Mouse (Mus musculus) forebrain, embryonic 16.5 days (tissue): Measurements from ENCODE around the gene Gsg1l. TPM values are rescaled to one million over a fixed set of nuclear protein-coding genes. Genes with fewer than 3 reads are reported as not detected.

ENCODE experiments used
- ATAC-seq: fragments of 200-750 bp; cut with Nextera tagmentation; 2 replicates; pipeline ENCODE4 v1.8.0; 2017; ENCODE audit warnings: mild to moderate bottlenecking, moderate library complexity
- H3K27ac ChIP-seq: fragments of 300-500 bp; sonication (generic); 2 replicates; pipeline ENCODE4 v1.5.1; 2014; ENCODE audit warnings: low read length, control low read depth
- H3K27me3 ChIP-seq: fragments of 300-500 bp; sonication (generic); replicated peaks from 2 replicates; pipeline ENCODE4 v1.6.1; 2014; ENCODE audit warnings: low read length; ENCODE audit not compliant: control insufficient read depth, insufficient read depth
- H3K36me3 ChIP-seq: fragments of 300-500 bp; sonication (generic); 2 replicates; pipeline ENCODE4 v1.6.1; 2014; ENCODE audit not compliant: control insufficient read depth, insufficient read depth
- H3K4me1 ChIP-seq: fragments of 300-500 bp; sonication (generic); replicated peaks from 2 replicates; pipeline ENCODE4 v1.6.1; 2014; ENCODE audit warnings: low read length; ENCODE audit not compliant: control insufficient read depth, insufficient read depth
- H3K4me2 ChIP-seq: fragments of 300-500 bp; sonication (generic); 2 replicates; pipeline ENCODE4 v1.6.1; 2014; ENCODE audit warnings: mild to moderate bottlenecking, low read length, control low read depth
- H3K4me3 ChIP-seq: fragments of 300-500 bp; sonication (generic); replicated peaks from 2 replicates; pipeline ENCODE4 v1.5.1; 2014; ENCODE audit warnings: mild to moderate bottlenecking, low read length, control low read depth
- H3K9ac ChIP-seq: fragments of 300-500 bp; sonication (generic); replicated peaks from 2 replicates; pipeline ENCODE4 v1.6.1; 2014; ENCODE audit warnings: low read depth, low read length, control low read depth
- H3K9me3 ChIP-seq: fragments of 300-500 bp; sonication (generic); 2 replicates; pipeline ENCODE4 v1.6.1; 2016; ENCODE audit warnings: low read length; ENCODE audit not compliant: control insufficient read depth
- WGBS: fragments of 180-500 bp; shearing (Covaris S2); extraction: QIAGEN DNeasy Blood & Tissue Kit; methylation state at CpG from one replicate; pipeline ENCODE4 v1.1.7; 2014; 5-methylcytosine and 5-hydroxymethylcytosine counted together
- polyA plus RNA-seq: library from polyadenylated mRNA; unstranded; fragments of >200 nt; fragmentation: Nextera tagmentation; extraction: Ambion mirVana; gene quantifications from 2 replicates; pipeline ENCODE4 v1.2.1, GENCODE M21; 2015

The Gsg1l gene
- polyA plus RNA-seq, 1 experiment from 2014 or later, result 6.1 TPM

GRCm38 (mm10) chr7:125945915-125946314, 136.3 kb downstream of the Gsg1l start:
- no peak overlapping the region for H3K27ac ChIP-seq
- no peak overlapping the region for H3K4me3 ChIP-seq
- ATAC-seq, result no peak
- H3K4me2 ChIP-seq, result no peak overlapping the region
- no peaks in the 10 kb centered on the region for H3K9me3 ChIP-seq
- no peaks in the 10 kb centered on the region for H3K36me3 ChIP-seq
- 67% methylated on average over 8 of the region's 8 CpGs for WGBS
- no peak overlapping the region for H3K9ac ChIP-seq
- no peaks in the 10 kb centered on the region for H3K27me3 ChIP-seq
- H3K4me1 ChIP-seq, result peaks cover 4% of the 10 kb centered on the region; the same call in 1 of the 2 replicates

- Histone ChIP-seq H3K9me3 (no peaks in the 10 kb centered on the region), H3K27ac (no peak overlapping the region), H3K4me2 (no peak overlapping the region), H3K4me1 (peaks cover 4% of the 10 kb centered on the region; the same call in 1 of the 2 replicates), H3K4me3 (no peak overlapping the region), H3K27me3 (no peaks in the 10 kb centered on the region), H3K36me3 (no peaks in the 10 kb centered on the region), H3K9ac (no peak overlapping the region)
- WGBS, result 91% methylated on average over 5 of the region's 5 CpGs
- ATAC-seq, result no peak
Observed at GRCm38 (mm10) chr7:125944631-125945030, 137.6 kb downstream of the Gsg1l start.

- WGBS, result 84% methylated on average over 4 of the region's 4 CpGs
- peaks cover 4% of the 10 kb centered on the region; the same call in 1 of the 2 replicates for H3K4me1 ChIP-seq
- no peak overlapping the region for H3K4me2 ChIP-seq
- no peak overlapping the region for H3K4me3 ChIP-seq
- no peak overlapping the region for H3K27ac ChIP-seq
- no peaks in the 10 kb centered on the region for H3K27me3 ChIP-seq
- ATAC-seq, result no peak
- no peaks in the 10 kb centered on the region for H3K36me3 ChIP-seq
- H3K9me3 ChIP-seq, result no peaks in the 10 kb centered on the region
- no peak overlapping the region for H3K9ac ChIP-seq
Observed at GRCm38 (mm10) chr7:125943511-125943910, 138.7 kb downstream of the Gsg1l start.

GRCm38 (mm10) chr7:125942365-125943090, 139.7 kb downstream of the Gsg1l start:
- peak overlapping the region; percentile 12; the same call in 1 of the 2 replicates for H3K27ac ChIP-seq
- ATAC-seq, result no peak

GRCm38 (mm10) chr7:125934319-125934718, 147.9 kb downstream of the Gsg1l start:
- Histone ChIP-seq H3K9me3 (no peaks in the 10 kb centered on the region), H3K27ac (no peak overlapping the region), H3K4me3 (no peak overlapping the region), H3K4me1 (peaks cover 16% of the 10 kb centered on the region), H3K36me3 (no peaks in the 10 kb centered on the region), H3K27me3 (no peaks in the 10 kb centered on the region), H3K9ac (no peak overlapping the region), H3K4me2 (no peak overlapping the region)
- ATAC-seq, result no peak
- WGBS, result 51% methylated on average over 2 of the region's 2 CpGs

More at GRCm38 (mm10) chr7:125942365-125943090, 139.7 kb downstream of the Gsg1l start:
- no peak overlapping the region for H3K4me2 ChIP-seq
- no peaks in the 10 kb centered on the region for H3K27me3 ChIP-seq
- no peak overlapping the region for H3K9ac ChIP-seq
- WGBS, result 77% methylated on average over 6 of the region's 6 CpGs
- peaks cover 4% of the 10 kb centered on the region; the same call in 1 of the 2 replicates for H3K4me1 ChIP-seq
- H3K36me3 ChIP-seq, result no peaks in the 10 kb centered on the region
- H3K4me3 ChIP-seq, result no peak overlapping the region
- no peaks in the 10 kb centered on the region for H3K9me3 ChIP-seq

GRCm38 (mm10) chr7:125933356-125934244, 148.6 kb downstream of the Gsg1l start:
- Histone ChIP-seq H3K4me1 (peaks cover 16% of the 10 kb centered on the region), H3K27ac (no peak overlapping the region), H3K4me2 (no peak overlapping the region), H3K9ac (0 out of 2 replicates have a peak overlapping the region, but pooled peaks have one; percentile 3), H3K4me3 (no peak overlapping the region), H3K9me3 (no peaks in the 10 kb centered on the region), H3K27me3 (no peaks in the 10 kb centered on the region), H3K36me3 (no peaks in the 10 kb centered on the region)
- ATAC-seq, result no peak; the same call in 1 of the 2 replicates
- WGBS, result 10% methylated on average over 16 of the region's 16 CpGs

GRCm38 (mm10) chr7:125931602-125932001, 150.6 kb downstream of the Gsg1l start:
- H3K9me3 ChIP-seq, result no peaks in the 10 kb centered on the region
- no peak overlapping the region for H3K4me2 ChIP-seq
- no peak overlapping the region for H3K9ac ChIP-seq
- no peaks in the 10 kb centered on the region for H3K27me3 ChIP-seq
- no peak overlapping the region for H3K4me3 ChIP-seq
- no peak overlapping the region for H3K27ac ChIP-seq
- ATAC-seq, result no peak
- H3K4me1 ChIP-seq, result peaks cover 16% of the 10 kb centered on the region
- 65% methylated on average over 5 of the region's 5 CpGs for WGBS
- no peaks in the 10 kb centered on the region for H3K36me3 ChIP-seq

- Histone ChIP-seq H3K27ac (no peak overlapping the region), H3K36me3 (no peaks in the 10 kb centered on the region), H3K4me3 (no peak overlapping the region), H3K9ac (no peak overlapping the region), H3K27me3 (no peaks in the 10 kb centered on the region), H3K4me1 (0 out of 2 replicates have a peak, but pooled peaks cover 3% of the 10 kb centered on the region), H3K9me3 (no peaks in the 10 kb centered on the region), H3K4me2 (no peak overlapping the region)
- WGBS, result 86% methylated on average over 5 of the region's 5 CpGs
- ATAC-seq, result no peak
Observed at GRCm38 (mm10) chr7:125924044-125924443, 158.2 kb downstream of the Gsg1l start.

- Histone ChIP-seq H3K9me3 (no peaks in the 10 kb centered on the region), H3K36me3 (no peaks in the 10 kb centered on the region), H3K4me3 (no peak overlapping the region), H3K4me2 (no peak overlapping the region), H3K9ac (no peak overlapping the region), H3K27me3 (no peaks in the 10 kb centered on the region), H3K4me1 (0 out of 2 replicates have a peak, but pooled peaks cover 3% of the 10 kb centered on the region), H3K27ac (no peak overlapping the region)
- ATAC-seq, result no peak
- 79% methylated on average over 5 of the region's 5 CpGs for WGBS
Observed at GRCm38 (mm10) chr7:125920801-125921200, 161.4 kb downstream of the Gsg1l start.
